Mouse (Mus musculus) olfactory bulb, adult 2 months (tissue): ENCODE measurements around the gene Rps6kl1. TPM values are rescaled to one million over a fixed set of nuclear protein-coding genes. Genes with fewer than 3 reads are reported as not detected.
A peak's percentile ranks its signal among the peaks of the same experiment; 100 is the strongest.
"Not testable (repeated sequence)": the region's sequence is repeated elsewhere in the genome, so short reads cannot be mapped to it uniquely, and the experiment has no call there.

Source experiments
- H3K27ac ChIP-seq: fragments of 200-500 bp; 2 replicates; pipeline ENCODE4 v1.5.1; 2012; ENCODE audit warnings: low read depth, low read length; ENCODE audit not compliant: insufficient read depth
- H3K4me1 ChIP-seq: fragments of 200-500 bp; 2 replicates; pipeline ENCODE4 v1.6.1; 2012; ENCODE audit warnings: low read length; ENCODE audit not compliant: control insufficient read depth, insufficient read depth
- H3K4me3 ChIP-seq: fragments of 200-500 bp; 2 replicates; pipeline ENCODE4 v1.5.1; 2012; ENCODE audit warnings: mild to moderate bottlenecking, low read depth, low read length, moderate library complexity; ENCODE audit not compliant: insufficient read depth
- CTCF ChIP-seq: fragments of 200-500 bp; IDR thresholded peaks from 2 replicates; pipeline ENCODE4 v1.5.1; 2012; ENCODE audit warnings: low read depth, mild to moderate bottlenecking, low read length, moderate library complexity; ENCODE audit not compliant: insufficient read depth
- POLR2A ChIP-seq: fragments of 200-500 bp; IDR thresholded peaks from 2 replicates; pipeline ENCODE4 v1.6.1; 2012; ENCODE audit warnings: mild to moderate bottlenecking, low read depth, low read length, moderate library complexity; ENCODE audit not compliant: insufficient read depth
- whole genome bisulfite sequencing: fragments of 180-500 bp; shearing (Covaris S2); methylation state at CpG from one replicate; pipeline ENCODE4 v1.1.7; 2018; 5-methylcytosine and 5-hydroxymethylcytosine counted together
- polyA plus RNA-seq: library from polyadenylated mRNA; stranded (reverse); fragments of >200 nt; gene quantifications from 2 replicates; pipeline ENCODE4 v1.2.4, GENCODE M21; 2012; ENCODE audit warnings: low replicate concordance; ENCODE audit not compliant: missing spikeins, insufficient read depth, insufficient read length

Rps6kl1 gene
- polyA plus RNA-seq, 1 experiment: not detected

DNA sequence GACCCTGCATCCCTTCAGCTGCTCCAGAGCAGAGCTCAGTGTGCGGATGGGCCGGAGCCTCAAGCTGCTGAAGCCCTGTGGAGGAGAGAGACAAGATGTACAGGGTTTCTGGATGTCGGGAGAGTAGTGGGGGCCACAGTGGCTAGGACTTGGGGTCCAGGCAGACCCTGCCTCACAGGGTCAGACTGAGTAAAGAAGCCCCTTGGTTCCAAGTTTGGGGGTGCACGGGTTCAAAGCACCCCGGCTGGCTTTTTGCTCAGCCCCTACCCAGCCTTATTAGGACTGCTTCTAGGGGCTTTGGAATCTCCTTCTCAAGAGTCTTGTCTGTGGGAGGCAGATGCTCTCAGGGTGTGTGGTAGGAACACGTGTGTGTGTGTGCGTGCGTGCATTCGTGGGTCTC lies 4.2 kb downstream of the Rps6kl1 start:
- TF ChIP-seq POLR2A (no peak), CTCF (no peak)
- no peak overlapping the region for H3K4me3 ChIP-seq
- H3K27ac ChIP-seq: no peak overlapping the region
- H3K4me1 ChIP-seq: peaks cover 23% of the 10 kb centered on the region
- WGBS: 76% methylated on average over 9 of the region's 9 CpGs

DNA sequence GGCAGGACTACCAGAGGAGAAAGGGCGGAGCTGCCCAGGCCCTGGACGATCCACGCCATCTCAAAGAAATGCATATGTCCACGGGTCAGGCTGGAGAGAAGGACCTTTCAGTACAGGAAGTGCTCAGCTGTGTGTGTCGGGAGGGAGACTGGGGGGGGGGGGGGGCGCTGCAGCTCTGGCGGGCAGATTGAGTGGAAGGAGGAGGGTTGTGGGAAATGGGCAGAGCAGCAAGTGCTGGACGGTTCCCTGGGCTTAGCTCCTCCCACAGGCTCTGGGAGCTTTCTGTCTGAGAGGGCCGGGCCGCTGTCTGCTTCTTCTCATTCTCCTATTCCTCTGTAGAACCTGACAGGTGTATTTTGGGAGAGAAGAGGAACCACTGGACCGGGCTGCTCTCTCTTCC lies 4.7 kb downstream of the Rps6kl1 start:
- WGBS: 45% methylated on average over 10 of the region's 11 CpGs
- TF ChIP-seq CTCF: no peak
- no peak for TF ChIP-seq POLR2A
- H3K27ac ChIP-seq: no peak overlapping the region

DNA sequence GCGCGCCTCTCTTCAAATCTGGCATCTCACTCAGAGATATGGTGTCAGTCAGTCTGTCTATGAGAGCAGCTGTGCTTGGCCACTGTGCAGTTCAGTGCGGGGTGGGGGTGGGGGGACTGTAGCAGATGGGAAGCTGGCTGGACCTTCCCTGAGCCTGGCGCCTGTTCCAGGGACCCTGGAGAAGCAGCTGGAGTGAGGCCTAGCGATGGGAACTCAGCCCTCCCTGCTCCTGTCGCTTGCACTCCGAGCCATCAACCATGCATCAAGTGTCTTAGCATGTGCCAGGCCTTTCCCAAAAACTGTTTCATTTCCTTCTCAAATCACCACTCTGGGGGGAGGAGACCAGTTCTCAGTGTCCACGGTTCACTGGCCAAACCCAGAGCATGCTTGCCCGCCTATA lies 5.4 kb downstream of the Rps6kl1 start:
- WGBS: 61% methylated on average over 9 of the region's 9 CpGs

More for the DNA sequence above, 4.7 kb downstream of the Rps6kl1 start:
- no peak overlapping the region for H3K4me3 ChIP-seq
- H3K4me1 ChIP-seq: peaks cover 19% of the 10 kb centered on the region

DNA sequence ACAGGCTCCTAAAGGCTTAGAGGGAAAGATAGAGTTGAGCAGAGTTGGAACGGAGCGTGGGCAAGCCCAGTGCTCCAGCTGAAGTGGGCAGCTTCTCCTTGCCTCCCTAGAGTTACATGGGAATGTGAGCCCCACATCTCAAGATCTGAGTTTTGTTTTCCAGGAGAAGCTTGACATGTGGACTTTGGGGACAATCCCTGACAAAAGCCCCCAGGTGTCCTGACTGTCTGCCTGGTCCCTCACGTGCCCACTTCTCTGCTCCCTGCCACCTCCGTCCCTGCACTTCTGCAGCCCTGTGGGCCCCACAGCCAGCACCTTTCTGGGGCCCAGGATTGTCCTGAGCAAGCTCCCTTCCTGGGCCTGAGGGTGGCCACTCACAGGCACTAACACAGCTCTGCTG lies 6.2 kb downstream of the Rps6kl1 start:
- TF ChIP-seq POLR2A (no peak), CTCF (no peak)
- no peak overlapping the region for H3K27ac ChIP-seq
- 98% methylated on average over 4 of the region's 4 CpGs for WGBS
- H3K4me3 ChIP-seq: no peak overlapping the region
- peaks cover 10% of the 10 kb centered on the region for H3K4me1 ChIP-seq

More for the DNA sequence above, 5.4 kb downstream of the Rps6kl1 start:
- TF ChIP-seq POLR2A (no peak), CTCF (no peak)
- H3K4me3 ChIP-seq: no peak overlapping the region
- no peak overlapping the region for H3K27ac ChIP-seq
- peaks cover 16% of the 10 kb centered on the region for H3K4me1 ChIP-seq

DNA sequence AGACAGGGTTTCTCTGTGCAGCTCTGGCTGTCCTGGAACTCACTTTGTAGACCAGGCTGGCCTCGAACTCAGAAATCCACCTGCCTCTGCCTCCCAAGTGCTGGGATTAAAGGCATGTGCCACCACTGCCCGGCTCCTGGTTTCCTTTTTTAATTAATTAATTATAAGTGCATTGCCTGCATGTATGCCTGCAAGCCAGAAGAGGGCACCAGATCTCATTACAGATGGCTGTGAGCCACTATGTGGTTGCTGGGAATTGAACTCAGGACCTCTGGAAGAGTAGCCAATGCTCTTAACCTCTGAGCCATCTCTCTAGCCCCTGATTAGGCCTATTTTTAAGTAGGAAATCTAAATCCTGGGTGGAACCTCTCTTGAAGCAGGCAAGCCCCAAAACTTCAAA lies 6.8 kb downstream of the Rps6kl1 start:
- not testable (repeated sequence) for H3K27ac ChIP-seq, H3K4me1 ChIP-seq, H3K4me3 ChIP-seq
- WGBS: 46% methylated on average over 2 of the region's 2 CpGs

DNA sequence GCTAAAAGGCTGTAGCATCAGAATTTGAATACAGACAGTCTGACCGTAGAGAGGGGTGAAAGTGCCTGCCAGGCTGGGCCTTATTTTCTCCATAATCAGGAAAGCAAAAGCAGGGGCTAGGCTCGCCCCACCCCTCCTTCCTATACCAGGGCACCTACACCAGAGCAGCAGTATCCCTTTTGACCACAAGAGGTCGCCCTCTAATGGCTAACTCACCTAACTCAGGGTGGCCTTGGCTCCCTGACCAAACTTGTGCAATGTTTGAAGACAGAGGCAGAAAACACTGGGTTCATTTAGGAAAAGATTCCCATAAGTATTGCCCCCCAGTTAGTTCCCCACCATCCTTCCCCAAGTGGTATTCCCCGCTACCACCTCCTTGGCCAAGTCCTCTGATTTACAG lies 8.3 kb downstream of the Rps6kl1 start:
- H3K27ac ChIP-seq: no peak overlapping the region
- 24% methylated on average over 4 of the region's 4 CpGs for WGBS
- no peak overlapping the region for H3K4me3 ChIP-seq
- peaks cover 3% of the 10 kb centered on the region; the same call in 1 of the 2 replicates for H3K4me1 ChIP-seq
- TF ChIP-seq POLR2A (no peak), CTCF (peak; percentile 69)

DNA sequence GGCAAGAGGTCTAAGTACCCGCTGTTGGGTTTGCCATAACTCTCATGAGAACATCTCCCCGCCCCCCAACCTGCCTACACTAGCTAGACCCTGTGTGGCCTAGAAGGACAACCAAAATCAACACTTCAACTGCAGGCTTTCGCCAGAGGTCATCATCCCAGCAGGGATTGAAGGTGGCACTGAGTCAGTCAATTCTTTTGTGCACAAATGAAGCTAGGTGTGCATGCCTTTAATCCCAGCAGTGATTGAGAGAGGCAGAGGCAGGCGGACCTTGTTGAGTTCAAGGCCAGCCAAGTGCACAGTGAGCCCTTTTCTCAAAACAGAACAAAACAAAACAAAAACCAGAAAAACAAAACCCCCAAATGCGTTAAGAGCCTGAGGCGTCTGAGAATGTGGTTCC lies 10.0 kb downstream of the Rps6kl1 start:
- Histone ChIP-seq H3K27ac (no peak overlapping the region), H3K4me1 (peaks cover 3% of the 10 kb centered on the region), H3K4me3 (no peak overlapping the region)
- TF ChIP-seq POLR2A: no peak
- no peak for TF ChIP-seq CTCF
- 76% methylated on average over 6 of the region's 6 CpGs for WGBS

DNA sequence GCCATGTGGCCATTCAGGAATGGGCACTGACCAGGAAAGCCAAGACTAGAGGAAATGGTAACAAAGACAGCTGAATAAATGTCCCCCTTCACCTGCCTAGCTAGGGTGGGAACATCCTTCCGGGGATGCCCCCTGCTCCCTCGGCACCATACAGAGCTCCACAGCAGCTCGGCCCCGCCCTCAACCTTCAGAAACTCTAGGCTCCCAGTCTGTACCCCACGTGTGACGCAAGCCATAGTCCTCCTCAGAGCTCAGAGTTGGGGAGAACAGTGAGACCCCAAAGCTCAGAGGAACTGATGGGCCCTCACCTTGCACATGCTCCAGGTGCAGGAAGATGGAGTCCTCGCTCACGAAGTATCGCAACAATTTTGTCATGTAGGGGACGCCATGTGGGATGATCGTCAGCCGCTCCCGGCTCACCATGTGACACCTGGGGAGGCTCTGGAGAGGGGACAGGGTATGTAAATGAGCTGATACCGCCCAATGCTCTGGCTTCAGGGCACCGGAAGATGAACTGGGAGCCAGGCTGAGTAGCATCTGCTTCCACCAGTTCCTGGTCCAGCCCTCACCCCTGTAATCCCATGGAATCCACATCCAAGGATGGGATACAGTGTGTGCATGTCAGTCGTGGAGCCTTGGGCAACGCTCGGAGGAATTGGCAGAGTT lies 10.9 kb downstream of the Rps6kl1 start:
- H3K4me1 ChIP-seq: peaks cover 6% of the 10 kb centered on the region
- WGBS: 55% methylated on average over 18 of the region's 18 CpGs

DNA sequence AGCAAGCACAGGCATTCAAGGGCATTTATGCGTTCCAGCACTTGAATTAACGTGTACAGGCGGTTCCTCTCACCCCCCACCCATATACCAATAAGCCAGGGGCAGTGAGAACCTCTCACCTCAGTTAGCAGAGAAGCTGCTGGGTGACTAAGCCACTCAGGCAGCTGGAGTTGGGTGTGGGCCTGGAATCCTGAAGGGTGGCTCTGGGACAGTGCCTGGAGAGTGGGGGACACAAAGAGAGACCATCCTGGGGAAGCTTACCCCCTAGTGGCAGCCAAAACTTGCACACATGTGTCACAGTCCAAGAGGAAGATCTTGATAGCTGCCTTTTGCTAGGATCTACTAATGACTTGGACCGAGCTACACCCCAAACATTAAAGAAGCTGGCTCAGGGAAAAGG lies 14.4 kb downstream of the Rps6kl1 start:
- Histone ChIP-seq H3K4me3 (no peak overlapping the region), H3K4me1 (peaks cover 7% of the 10 kb centered on the region), H3K27ac (no peak overlapping the region)
- TF ChIP-seq CTCF (no peak), POLR2A (no peak)
- 62% methylated on average over 4 of the region's 4 CpGs for WGBS

More for the DNA sequence above, 10.9 kb downstream of the Rps6kl1 start:
- H3K4me3 ChIP-seq: no peak overlapping the region
- no peak overlapping the region for H3K27ac ChIP-seq
- TF ChIP-seq POLR2A: no peak
- TF ChIP-seq CTCF: no peak
